Mouse (Mus musculus) heart, adult 2 months (tissue): ENCODE results near the gene Zfp950. TPM values are rescaled to one million over a fixed set of nuclear protein-coding genes. Genes with fewer than 3 reads are reported as not detected.

Source experiments
- DNase-seq, 2 experiments: peaks; one replicate each; pipeline ENCODE4 v3.0.0; 2021
- H3K27ac ChIP-seq: fragments of 200-600 bp; 2 replicates; pipeline ENCODE4 v1.8.1; 2022
- H3K27me3 ChIP-seq: fragments of 200-500 bp; 2 replicates; pipeline ENCODE4 v1.6.1; 2012; ENCODE audit warnings: mild to moderate bottlenecking, low read length, inconsistent platforms, mixed read lengths; ENCODE audit not compliant: control insufficient read depth, insufficient read depth
- H3K36me3 ChIP-seq: fragments of 200-500 bp; 2 replicates; pipeline ENCODE4 v1.6.1; 2012; ENCODE audit warnings: low read length, inconsistent platforms; ENCODE audit not compliant: control insufficient read depth, insufficient read depth
- H3K4me1 ChIP-seq: fragments of 200-500 bp; 2 replicates; pipeline ENCODE4 v1.6.1; 2011; ENCODE audit warnings: low read length; ENCODE audit not compliant: control insufficient read depth, insufficient read depth
- H3K4me3 ChIP-seq: fragments of 200-600 bp; 2 replicates; pipeline ENCODE4 v1.8.1; 2022
- H3K79me2 ChIP-seq: fragments of 200-500 bp; replicated peaks from 2 replicates; pipeline ENCODE4 v1.6.1; 2012; ENCODE audit warnings: mild to moderate bottlenecking, inconsistent platforms, low read length, moderate library complexity, mixed read lengths; ENCODE audit not compliant: control insufficient read depth, insufficient read depth
- H3K9ac ChIP-seq: fragments of 200-500 bp; 2 replicates; pipeline ENCODE4 v1.6.1; 2012; ENCODE audit warnings: low read depth, mild to moderate bottlenecking, control low read depth, inconsistent platforms, low read length, mixed read lengths
- CTCF ChIP-seq: fragments of 200-600 bp; IDR thresholded peaks from 2 replicates; pipeline ENCODE4 v1.8.1; 2022; ENCODE audit warnings: antibody characterized with exemption, mild to moderate bottlenecking, moderate library complexity
- EP300 ChIP-seq: fragments of 200-500 bp; IDR thresholded peaks from 2 replicates; pipeline ENCODE4 v1.6.1; 2011; ENCODE audit warnings: low read depth, low read length, control low read depth; ENCODE audit not compliant: insufficient read depth
- POLR2A ChIP-seq: fragments of 200-500 bp; IDR thresholded peaks from 2 replicates; pipeline ENCODE4 v1.6.1; 2011; ENCODE audit warnings: mild to moderate bottlenecking, low read depth, low read length, control low read depth; ENCODE audit not compliant: insufficient read depth
- WGBS: fragments of 180-500 bp; shearing (Covaris S2); methylation state at CpG from one replicate; pipeline ENCODE4 v1.1.7; 2018; 5-methylcytosine and 5-hydroxymethylcytosine counted together
- intact Hi-C: fragments of 180-260 bp; cut with DNase I; formaldehyde crosslinking; loops from one replicate; pipeline ENCODE4 v1.15.1; 2025
- polyA plus RNA-seq: library from polyadenylated mRNA; depleted of rRNA; stranded (reverse); fragments of >200 nt; gene quantifications from 2 replicates; pipeline ENCODE4 v1.2.3, GENCODE M21; 2012
- total RNA-seq, 2 experiments: library from RNA; stranded (reverse); gene quantifications; 2 replicates each; pipeline ENCODE4 v1.2.3; 2021

Zfp950 gene
- total and polyA plus RNA-seq, 3 experiments = 4.7 to 10.5 (median 7.3) TPM

DNA sequence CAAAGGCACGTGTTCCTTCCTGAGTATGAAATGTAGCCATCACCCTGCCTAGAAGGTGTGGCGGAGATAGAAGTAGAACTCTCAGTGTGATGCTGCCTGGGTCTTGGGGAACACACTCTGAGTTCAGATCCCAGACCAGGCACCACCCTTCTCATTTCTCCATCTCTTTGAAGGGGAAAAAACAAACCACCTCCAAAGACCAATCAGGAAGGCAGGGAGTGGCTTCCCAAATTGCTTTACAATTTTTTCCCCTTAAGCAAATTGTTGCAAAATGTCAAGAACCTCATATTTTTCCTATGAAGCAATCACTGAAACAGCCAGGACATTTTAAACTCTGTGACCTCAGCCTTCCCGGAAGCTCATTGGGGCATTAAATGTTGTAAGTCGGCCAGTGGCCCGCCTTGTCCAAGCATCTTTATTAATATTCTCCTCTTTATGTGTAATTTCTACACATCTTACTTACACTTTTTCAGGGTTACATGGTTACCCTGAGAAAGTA lies 60.3 kb downstream of the Zfp950 start:
- no peak for TF ChIP-seq EP300
- TF ChIP-seq POLR2A = no peak
- TF ChIP-seq CTCF = no peak
- Histone ChIP-seq H3K4me1 (peaks cover 2% of the 10 kb centered on the region; the same call in 1 of the 2 replicates), H3K79me2 (no peaks in the 10 kb centered on the region), H3K36me3 (no peaks in the 10 kb centered on the region), H3K27me3 (no peaks in the 10 kb centered on the region), H3K4me3 (no peak overlapping the region), H3K9ac (no peak overlapping the region), H3K27ac (no peak overlapping the region)
- 79% methylated on average over 5 of the region's 5 CpGs for WGBS
- intact Hi-C loops = loop anchor here (2.0 kb wide), 1 partner anchor 15 kb away; no protein-coding TSS in a partner anchor
- DNase-seq = no peak

DNA sequence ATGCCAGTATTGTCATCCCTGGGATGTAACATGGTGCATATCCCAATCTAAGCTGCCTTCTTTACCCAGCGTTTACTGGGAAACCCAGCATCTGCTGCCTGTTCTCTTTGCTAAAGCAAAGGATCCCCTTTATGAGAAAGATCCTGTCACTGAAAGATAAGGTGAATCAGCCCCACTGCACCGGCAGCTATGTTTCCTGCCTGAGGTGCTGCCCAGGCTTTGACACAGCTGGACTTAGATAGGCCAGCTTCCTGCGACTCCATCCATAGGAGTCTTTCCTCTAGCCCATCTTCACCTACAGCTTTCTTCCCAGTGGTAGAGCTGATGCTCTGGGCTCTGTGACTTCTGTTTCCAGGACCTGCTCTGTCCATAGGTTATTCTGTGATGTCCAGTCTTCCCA lies 62.0 kb downstream of the Zfp950 start:
- no peaks in the 10 kb centered on the region for H3K36me3 ChIP-seq
- intact Hi-C loops = no loop called here
- no peak for DNase-seq
- no peak overlapping the region for H3K9ac ChIP-seq
- no peaks in the 10 kb centered on the region for H3K27me3 ChIP-seq
- peaks cover 2% of the 10 kb centered on the region; the same call in 1 of the 2 replicates for H3K4me1 ChIP-seq
- no peak overlapping the region for H3K27ac ChIP-seq
- 58% methylated on average over 3 of the region's 3 CpGs for WGBS
- TF ChIP-seq CTCF = no peak
- H3K79me2 ChIP-seq = no peaks in the 10 kb centered on the region
- H3K4me3 ChIP-seq = no peak overlapping the region

GRCm38 (mm10) chr19:61065011-61065410 lies 75.6 kb downstream of the Zfp950 start:
- no peak for DNase-seq
- Histone ChIP-seq H3K27ac (no peak overlapping the region), H3K36me3 (peaks cover 12% of the 10 kb centered on the region), H3K27me3 (no peaks in the 10 kb centered on the region), H3K79me2 (0 out of 2 replicates have a peak, but pooled peaks cover 1% of the 10 kb centered on the region), H3K9ac (no peak overlapping the region), H3K4me3 (no peak overlapping the region), H3K4me1 (peaks cover 5% of the 10 kb centered on the region)
- TF ChIP-seq POLR2A = no peak
- TF ChIP-seq CTCF = peak; percentile 55
- intact Hi-C loops = loop anchor here (2.0 kb wide), 1 partner anchor 16 kb away; no protein-coding TSS in a partner anchor
- 61% methylated on average over 1 of the region's 1 CpGs for WGBS

DNA sequence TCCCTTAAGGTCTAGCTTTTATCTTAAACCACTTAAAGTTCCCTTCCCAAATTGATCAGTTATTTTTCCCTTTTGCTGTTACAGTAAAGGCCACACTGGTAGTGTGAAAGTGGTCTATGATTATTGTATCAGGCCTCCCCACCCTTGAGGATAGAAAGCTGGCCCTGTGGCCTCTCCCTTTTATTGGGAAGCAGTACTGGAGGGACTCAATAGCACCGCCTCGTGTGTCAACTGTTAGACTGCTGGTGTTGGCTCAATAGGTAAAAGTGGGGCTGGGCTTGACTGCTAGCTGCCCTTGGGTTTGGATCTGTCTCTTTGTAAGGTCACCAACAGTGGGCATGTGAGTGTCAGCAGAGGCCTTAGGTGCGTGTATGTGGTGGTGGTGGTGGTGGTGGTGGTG lies 76.3 kb downstream of the Zfp950 start:
- TF ChIP-seq POLR2A = no peak
- peak; percentile 56 for TF ChIP-seq CTCF
- no peak for TF ChIP-seq EP300
- intact Hi-C loops = loop anchor here (2.0 kb wide), 1 partner anchor 16 kb away; no protein-coding TSS in a partner anchor
- no peaks in the 10 kb centered on the region for H3K27me3 ChIP-seq
- no peak overlapping the region for H3K27ac ChIP-seq
- 0 out of 2 replicates have a peak, but pooled peaks cover 1% of the 10 kb centered on the region for H3K79me2 ChIP-seq
- 95% methylated on average over 3 of the region's 3 CpGs for WGBS
- H3K9ac ChIP-seq = no peak overlapping the region
- no peak overlapping the region for H3K4me3 ChIP-seq
- DNase-seq = no peak
- H3K36me3 ChIP-seq = peaks cover 12% of the 10 kb centered on the region
- H3K4me1 ChIP-seq = peaks cover 8% of the 10 kb centered on the region

GRCm38 (mm10) chr19:61057581-61057980 lies 83.1 kb downstream of the Zfp950 start:
- intact Hi-C loops = loop anchor here (5.0 kb wide), 1 partner anchor 105 kb away; no protein-coding TSS in a partner anchor
- peak overlapping the region; percentile 31 for H3K27ac ChIP-seq
- 42% methylated on average over 3 of the region's 3 CpGs for WGBS

DNA sequence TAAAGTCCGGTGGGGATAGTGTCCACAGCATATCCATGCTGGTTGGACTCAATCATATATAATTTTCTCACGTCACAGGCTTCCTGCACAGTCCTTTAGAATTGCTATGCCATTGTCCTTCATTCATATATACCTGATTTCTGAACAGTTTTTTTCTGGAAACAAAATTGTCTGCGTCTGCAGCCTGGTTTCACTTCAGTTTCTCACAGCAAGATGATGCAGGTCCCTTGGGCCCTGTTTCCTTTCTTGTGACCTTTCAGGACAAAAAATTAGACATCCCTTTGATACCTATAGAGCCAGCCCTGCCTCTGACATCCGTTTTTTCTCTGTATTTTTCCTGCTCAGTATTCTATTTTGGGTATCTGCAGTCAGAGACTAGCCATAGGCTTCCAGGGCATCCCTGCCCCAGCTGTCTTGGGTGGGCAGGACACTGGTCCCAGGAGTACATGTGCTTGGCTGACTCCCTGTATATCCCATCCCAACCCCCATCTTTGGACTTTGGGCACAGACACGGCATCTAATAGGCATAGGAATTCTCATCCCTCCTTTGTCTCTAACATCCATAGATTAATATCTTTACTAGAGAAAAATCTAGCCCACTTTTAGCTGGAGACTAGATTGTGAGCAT lies 83.7 kb downstream of the Zfp950 start:
- intact Hi-C loops = loop anchor here (5.0 kb wide), 1 partner anchor 105 kb away; no protein-coding TSS in a partner anchor
- no peak for DNase-seq
- H3K27ac ChIP-seq = no peak overlapping the region; the same call in 1 of the 2 replicates
- no peak overlapping the region for H3K9ac ChIP-seq
- TF ChIP-seq EP300 (no peak), CTCF (no peak), POLR2A (no peak)
- H3K36me3 ChIP-seq = peaks cover 15% of the 10 kb centered on the region
- 35% methylated on average over 5 of the region's 5 CpGs for WGBS
- H3K79me2 ChIP-seq = no peaks in the 10 kb centered on the region; the same call in 1 of the 2 replicates
- no peaks in the 10 kb centered on the region for H3K27me3 ChIP-seq
- peaks cover 13% of the 10 kb centered on the region for H3K4me1 ChIP-seq
- no peak overlapping the region for H3K4me3 ChIP-seq

More at GRCm38 (mm10) chr19:61057581-61057980, 83.1 kb downstream of the Zfp950 start:
- DNase-seq = peak; percentile 28 to 34
- H3K9ac ChIP-seq = no peak overlapping the region
- peaks cover 11% of the 10 kb centered on the region for H3K4me1 ChIP-seq
- H3K27me3 ChIP-seq = no peaks in the 10 kb centered on the region
- TF ChIP-seq CTCF = no peak
- TF ChIP-seq EP300 = no peak
- TF ChIP-seq POLR2A = no peak
- H3K4me3 ChIP-seq = no peak overlapping the region
- H3K79me2 ChIP-seq = no peaks in the 10 kb centered on the region; the same call in 1 of the 2 replicates
- peaks cover 10% of the 10 kb centered on the region for H3K36me3 ChIP-seq
